Mouse (Mus musculus): ENCODE data around the gene Gpr107. TPM values are rescaled to one million over a fixed set of nuclear protein-coding genes. Genes with fewer than 3 reads are reported as not detected.

Gpr107 gene
- polyA plus RNA-seq, 2 experiments = 5.4 to 8.6 TPM

GRCm38 (mm10) chr2:31194356-31195021, 42.4 kb downstream of the Gpr107 start:
- Histone ChIP-seq H3K4me1 (replicated peaks; ENCODE audit: control insufficient read depth in 2 of 2, insufficient read depth in 2 of 2, low read length in 1 of 2) (no peaks in the 10 kb centered on the region), H3K36me3 (replicated peaks; ENCODE audit: control insufficient read depth, insufficient read depth, low read depth) (no peaks in the 10 kb centered on the region), H3K4me3 (ENCODE audit: insufficient read depth in 1 of 2, low read depth in 2 of 2, low read length in 2 of 2) (no peak overlapping the region), H3K4me2 (ENCODE audit: low read depth) (no peak overlapping the region), H3K27ac (no peak overlapping the region), H3K9ac (replicated peaks) (no peak overlapping the region), H3K27me3 (ENCODE audit: control insufficient read depth, insufficient read depth, low read length) (no peaks in the 10 kb centered on the region), H3K9me3 (ENCODE audit: control insufficient read depth, low read length) (no peaks in the 10 kb centered on the region)
- 55% methylated on average over 7 of the region's 7 CpGs for WGBS (ENCODE audit: insufficient replicate concordance)
- ATAC-seq (ENCODE audit: insufficient read depth) = no peak
- TF ChIP-seq EP300 (IDR thresholded peaks at IDR 0.05; ENCODE audit: low read depth) (no peak), CTCF (IDR thresholded peaks at IDR 0.05; ENCODE audit: low read depth) (peak; percentile 70)
- peak in 1 of 3 experiments; percentile 9 for DNase-seq (ENCODE audit: low read depth in 3 of 3, low spot score in 3 of 3)

DNA sequence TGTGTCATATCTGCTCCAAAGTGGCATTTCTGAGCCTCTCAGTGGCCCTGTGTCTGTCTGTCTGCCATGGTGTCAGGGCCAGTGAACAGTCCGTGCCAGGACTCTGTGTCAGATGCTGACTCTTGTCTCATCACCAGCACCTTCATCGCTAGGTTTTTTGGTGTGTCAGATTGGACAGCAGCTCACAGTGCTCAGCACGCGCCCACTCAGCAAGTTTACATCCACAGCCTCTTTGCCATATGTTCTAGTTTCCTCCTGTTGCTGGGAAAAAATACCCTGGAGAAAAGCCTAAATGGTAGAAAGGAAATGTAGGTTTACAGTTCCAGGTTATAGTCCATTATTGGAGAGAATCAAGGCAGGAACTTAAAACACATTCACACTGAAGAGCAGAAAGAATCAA, 46.5 kb downstream of the Gpr107 start:
- Histone ChIP-seq H3K27me3 (ENCODE audit: control insufficient read depth, insufficient read depth, low read length) (no peaks in the 10 kb centered on the region), H3K36me3 (replicated peaks; ENCODE audit: control insufficient read depth, insufficient read depth, low read depth) (no peaks in the 10 kb centered on the region), H3K9ac (replicated peaks) (no peak overlapping the region), H3K4me3 (ENCODE audit: insufficient read depth in 1 of 2, low read depth in 2 of 2, low read length in 2 of 2) (no peak overlapping the region), H3K4me2 (ENCODE audit: low read depth) (no peak overlapping the region), H3K4me1 (replicated peaks; ENCODE audit: control insufficient read depth in 2 of 2, insufficient read depth in 2 of 2, low read length in 1 of 2) (peaks cover 0 to 13% of the 10 kb centered on the region in 2 experiments; a peak in 1 of 4 replicates), H3K9me3 (ENCODE audit: control insufficient read depth, low read length) (no peaks in the 10 kb centered on the region), H3K27ac (no peak overlapping the region)
- WGBS (ENCODE audit: insufficient replicate concordance) = 87% methylated on average over 4 of the region's 4 CpGs
- DNase-seq (ENCODE audit: low read depth in 3 of 3, low spot score in 3 of 3) (no peak), ATAC-seq (ENCODE audit: insufficient read depth) (no peak)
- TF ChIP-seq EP300 (IDR thresholded peaks at IDR 0.05; ENCODE audit: low read depth) = no peak
- no peak for TF ChIP-seq CTCF (IDR thresholded peaks at IDR 0.05; ENCODE audit: low read depth)

DNA sequence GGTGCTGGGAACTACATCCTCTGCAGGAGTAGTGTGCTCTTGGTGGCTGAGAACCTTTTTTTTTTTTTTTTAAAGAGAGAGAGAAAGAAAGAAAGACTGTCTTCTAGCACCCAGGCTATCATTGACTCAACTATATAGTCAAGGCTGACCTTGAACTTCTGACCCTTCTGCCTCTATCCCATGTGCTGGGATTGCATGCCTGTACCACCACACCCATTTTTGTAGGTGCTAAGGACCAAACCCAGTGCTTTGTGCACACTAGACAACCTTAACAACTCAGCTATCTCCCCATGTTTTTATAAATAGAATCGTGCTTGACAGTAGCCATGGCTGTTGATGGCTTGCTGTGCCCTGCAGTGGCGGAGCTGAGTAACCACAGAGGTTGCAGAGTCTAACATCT, 47.9 kb downstream of the Gpr107 start:
- TF ChIP-seq EP300 (IDR thresholded peaks at IDR 0.05; ENCODE audit: low read depth) (no peak), CTCF (IDR thresholded peaks at IDR 0.05; ENCODE audit: low read depth) (no peak)
- WGBS (ENCODE audit: insufficient replicate concordance) = 73% methylated on average over 2 of the region's 2 CpGs
- Histone ChIP-seq H3K27ac (no peak overlapping the region), H3K36me3 (replicated peaks; ENCODE audit: control insufficient read depth, insufficient read depth, low read depth) (no peaks in the 10 kb centered on the region), H3K27me3 (ENCODE audit: control insufficient read depth, insufficient read depth, low read length) (no peaks in the 10 kb centered on the region), H3K4me2 (ENCODE audit: low read depth) (no peak overlapping the region), H3K4me1 (replicated peaks; ENCODE audit: control insufficient read depth in 2 of 2, insufficient read depth in 2 of 2, low read length in 1 of 2) (peaks cover 0 to 13% of the 10 kb centered on the region in 2 experiments; a peak in 1 of 4 replicates), H3K9me3 (ENCODE audit: control insufficient read depth, low read length) (no peaks in the 10 kb centered on the region), H3K4me3 (ENCODE audit: insufficient read depth in 1 of 2, low read depth in 2 of 2, low read length in 2 of 2) (no peak overlapping the region), H3K9ac (replicated peaks) (no peak overlapping the region)
- ATAC-seq (ENCODE audit: insufficient read depth) (no peak), DNase-seq (ENCODE audit: low read depth in 3 of 3, low spot score in 3 of 3) (no peak)

GRCm38 (mm10) chr2:31201851-31202250, 49.7 kb downstream of the Gpr107 start:
- H3K4me2 ChIP-seq (ENCODE audit: low read depth) = no peak overlapping the region
- WGBS (ENCODE audit: insufficient replicate concordance) = 70% methylated on average over 7 of the region's 7 CpGs
- H3K9me3 ChIP-seq (ENCODE audit: control insufficient read depth, low read length) = no peaks in the 10 kb centered on the region
- no peaks in the 10 kb centered on the region for H3K27me3 ChIP-seq (ENCODE audit: control insufficient read depth, insufficient read depth, low read length)
- H3K4me1 ChIP-seq (replicated peaks; ENCODE audit: control insufficient read depth in 2 of 2, insufficient read depth in 2 of 2, low read length in 1 of 2) = peaks cover 0 to 13% of the 10 kb centered on the region in 2 experiments; a peak in 1 of 4 replicates
- DNase-seq (ENCODE audit: low read depth in 3 of 3, low spot score in 3 of 3) = peak; percentile 11 to 17 (median 14)
- H3K9ac ChIP-seq (replicated peaks) = no peak overlapping the region
- TF ChIP-seq EP300 (IDR thresholded peaks at IDR 0.05; ENCODE audit: low read depth) (no peak), CTCF (IDR thresholded peaks at IDR 0.05; ENCODE audit: low read depth) (no peak)
- no peak overlapping the region for H3K4me3 ChIP-seq (ENCODE audit: insufficient read depth in 1 of 2, low read depth in 2 of 2, low read length in 2 of 2)
- H3K27ac ChIP-seq = no peak overlapping the region
- no peaks in the 10 kb centered on the region for H3K36me3 ChIP-seq (replicated peaks; ENCODE audit: control insufficient read depth, insufficient read depth, low read depth)
- ATAC-seq (ENCODE audit: insufficient read depth) = peak; percentile 82

- no peak overlapping the region for H3K27ac ChIP-seq
- TF ChIP-seq EP300 (IDR thresholded peaks at IDR 0.05; ENCODE audit: low read depth) = no peak
- TF ChIP-seq CTCF (IDR thresholded peaks at IDR 0.05; ENCODE audit: low read depth) = no peak
- DNase-seq (ENCODE audit: low read depth in 3 of 3, low spot score in 3 of 3) = no peak
- no peaks in the 10 kb centered on the region for H3K9me3 ChIP-seq (ENCODE audit: control insufficient read depth, low read length)
- no peaks in the 10 kb centered on the region for H3K27me3 ChIP-seq (ENCODE audit: control insufficient read depth, insufficient read depth, low read length)
- no peak overlapping the region for H3K4me3 ChIP-seq (ENCODE audit: insufficient read depth in 1 of 2, low read depth in 2 of 2, low read length in 2 of 2)
- no peak for ATAC-seq (ENCODE audit: insufficient read depth)
- H3K4me1 ChIP-seq (replicated peaks; ENCODE audit: control insufficient read depth in 2 of 2, insufficient read depth in 2 of 2, low read length in 1 of 2) = peaks cover 0 to 13% of the 10 kb centered on the region in 2 experiments; a peak in 1 of 4 replicates
- H3K36me3 ChIP-seq (replicated peaks; ENCODE audit: control insufficient read depth, insufficient read depth, low read depth) = no peaks in the 10 kb centered on the region
- 31% methylated on average over 3 of the region's 3 CpGs for WGBS (ENCODE audit: insufficient replicate concordance)
- no peak overlapping the region for H3K4me2 ChIP-seq (ENCODE audit: low read depth)
- H3K9ac ChIP-seq (replicated peaks) = no peak overlapping the region
Observed at GRCm38 (mm10) chr2:31202357-31202756, 50.2 kb downstream of the Gpr107 start.

Data from liver, embryonic 14.5 days (tissue).